Mouse (Mus musculus): Measurements from ENCODE around the gene Perp.

- TF ChIP-seq POLR2A (IDR thresholded peaks at IDR 0.05; ENCODE audit: borderline replicate concordance, control insufficient read depth, low read depth, low read length) (no peak), CTCF (IDR thresholded peaks at IDR 0.05; ENCODE audit: control insufficient read depth, insufficient read depth, low read length) (no peak)
Measured at GRCm38 (mm10) chr10:18878111-18878510, 33.3 kb downstream of the Perp start.

All from bone marrow, adult 2 months (tissue).